Mouse (Mus musculus) ES-E14 (cell line): ENCODE measurements around the gene Fam186b.

ENCODE experiments used
- MAFK ChIP-seq: IDR thresholded peaks from 2 replicates; pipeline ENCODE4 v1.6.1; 2014; ENCODE audit warnings: mild to moderate bottlenecking, low read depth, low read length, inconsistent platforms; ENCODE audit not compliant: insufficient read depth
- ZC3H11A ChIP-seq: IDR thresholded peaks from 2 replicates; pipeline ENCODE4 v1.6.1; 2012; ENCODE audit warnings: low read depth, mild to moderate bottlenecking, inconsistent platforms, low read length, borderline replicate concordance
- ZNF384 ChIP-seq: IDR thresholded peaks from 2 replicates; pipeline ENCODE4 v1.6.1; 2012; ENCODE audit warnings: low read depth, low read length, inconsistent platforms

DNA sequence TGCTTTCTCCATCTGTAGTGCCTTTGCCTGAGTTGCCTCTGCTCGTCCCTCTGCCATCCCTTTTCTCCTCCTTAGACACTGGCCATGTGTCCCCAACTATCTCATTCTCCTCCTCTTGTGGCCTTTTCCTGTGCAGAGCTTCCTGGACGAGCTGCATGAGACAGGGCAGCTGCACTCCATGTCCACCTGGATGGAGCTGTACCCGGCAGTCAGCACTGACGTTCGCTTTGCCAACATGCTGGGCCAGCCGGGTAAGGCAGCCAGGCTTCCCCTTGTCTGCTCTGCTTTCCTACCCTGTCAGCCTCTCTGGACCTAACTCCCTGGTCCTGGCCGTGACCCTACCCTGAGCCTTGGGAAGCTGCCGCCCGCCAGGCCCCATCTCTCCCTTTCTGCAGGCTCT is 13.9 kb upstream of the Fam186b start:
- TF ChIP-seq MAFK (no peak), ZNF384 (no peak), ZC3H11A (no peak)
